Mouse (Mus musculus) testis, adult 2 months (tissue): ENCODE data around the gene Rbl2.

Experiments
- CTCF ChIP-seq: fragments of 200-500 bp; IDR thresholded peaks from 2 replicates; pipeline ENCODE4 v1.5.1; 2012; ENCODE audit warnings: low read depth, mild to moderate bottlenecking, inconsistent platforms, low read length, moderate library complexity; ENCODE audit not compliant: control insufficient read depth, insufficient read depth, insufficient replicate concordance
- POLR2A ChIP-seq: fragments of 200-500 bp; IDR thresholded peaks from 2 replicates; pipeline ENCODE4 v1.6.1; 2012; ENCODE audit warnings: low read depth, mild to moderate bottlenecking, inconsistent platforms, low read length, moderate library complexity; ENCODE audit not compliant: control insufficient read depth

DNA sequence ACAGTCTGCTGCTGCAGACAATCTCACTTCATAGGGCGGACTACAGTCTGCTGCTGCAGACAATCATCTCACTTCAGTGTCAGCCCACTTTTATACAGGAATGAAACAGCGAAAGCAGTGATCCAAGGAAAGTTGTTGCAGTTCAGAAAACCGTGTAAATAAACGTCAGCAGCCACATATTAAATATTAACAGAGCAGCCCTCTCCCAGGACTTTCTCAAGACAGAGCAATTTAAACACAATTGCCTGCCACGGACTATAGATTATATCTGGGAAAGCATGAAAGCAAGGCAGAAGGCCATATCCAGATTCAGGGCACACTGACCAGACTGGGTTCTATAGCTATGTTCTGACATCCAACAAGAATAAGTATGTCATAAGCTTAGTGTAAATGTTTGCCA, 24.3 kb downstream of the Rbl2 start:
- TF ChIP-seq POLR2A (no peak), CTCF (no peak)
